Mouse (Mus musculus) lung, postnatal 0 days (tissue): Measurements from ENCODE around the gene Dusp11. TPM values are rescaled to one million over a fixed set of nuclear protein-coding genes. Genes with fewer than 3 reads are reported as not detected.
"Not testable (repeated sequence)": the region's sequence is repeated elsewhere in the genome, so short reads cannot be mapped to it uniquely, and the experiment has no call there.

Experiments used
- ATAC-seq: fragments of 200-750 bp; cut with Nextera tagmentation; 2 replicates; pipeline ENCODE4 v1.8.0; 2017; ENCODE audit warnings: moderate library complexity
- DNase-seq: peaks from one replicate; pipeline ENCODE4 v3.0.0-alpha.2; 2016; ENCODE audit warnings: low spot score
- H3K27ac ChIP-seq: fragments of 300-500 bp; sonication (generic); 2 replicates; pipeline ENCODE4 v1.5.1; 2014; ENCODE audit warnings: antibody characterized with exemption, mild to moderate bottlenecking, low read length, mixed read lengths
- H3K27me3 ChIP-seq: fragments of 300-500 bp; sonication (generic); replicated peaks from 2 replicates; pipeline ENCODE4 v1.6.1; 2014; ENCODE audit warnings: low read length, mixed read lengths; ENCODE audit not compliant: insufficient read depth
- H3K36me3 ChIP-seq: fragments of 300-500 bp; sonication (generic); 2 replicates; pipeline ENCODE4 v1.6.1; 2014; ENCODE audit warnings: low read length, mixed read lengths; ENCODE audit not compliant: insufficient read depth
- H3K4me1 ChIP-seq: fragments of 300-500 bp; sonication (generic); 2 replicates; pipeline ENCODE4 v1.6.1; 2014; ENCODE audit warnings: antibody characterized with exemption, low read depth, low read length, mixed read lengths; ENCODE audit not compliant: insufficient read depth
- H3K4me2 ChIP-seq: fragments of 300-500 bp; sonication (generic); replicated peaks from 2 replicates; pipeline ENCODE4 v1.6.1; 2014; ENCODE audit warnings: low read depth, mild to moderate bottlenecking, low read length, moderate library complexity, mixed read lengths
- H3K4me3 ChIP-seq: fragments of 300-500 bp; sonication (generic); 2 replicates; pipeline ENCODE4 v1.5.1; 2014; ENCODE audit warnings: low read depth, low read length
- H3K9ac ChIP-seq: fragments of 300-500 bp; sonication (generic); replicated peaks from 2 replicates; pipeline ENCODE4 v1.6.1; 2014; ENCODE audit warnings: low read depth, mild to moderate bottlenecking
- H3K9me3 ChIP-seq: fragments of 300-500 bp; sonication (generic); 2 replicates; pipeline ENCODE4 v1.6.1; 2016; ENCODE audit warnings: low read length, mixed read lengths
- CTCF ChIP-seq: IDR thresholded peaks from 2 replicates; pipeline ENCODE4 v1.5.1; 2016; ENCODE audit warnings: antibody characterized with exemption, mild to moderate bottlenecking
- EP300 ChIP-seq: IDR thresholded peaks from 2 replicates; pipeline ENCODE4 v1.6.1; 2016; ENCODE audit warnings: antibody characterized with exemption, mild to moderate bottlenecking, control low read depth
- WGBS: fragments of 180-500 bp; shearing (Covaris S2); extraction: QIAGEN DNeasy Blood & Tissue Kit; methylation state at CpG from one replicate; pipeline ENCODE4 v1.1.7; 2014; 5-methylcytosine and 5-hydroxymethylcytosine counted together
- polyA plus RNA-seq: library from polyadenylated mRNA; unstranded; fragments of >200 nt; fragmentation: Nextera tagmentation; extraction: Ambion mirVana; gene quantifications from 2 replicates; pipeline ENCODE4 v1.2.1, GENCODE M21; 2015

The Dusp11 gene
- polyA plus RNA-seq, 1 experiment from 2014 or later = 32.0 TPM

DNA sequence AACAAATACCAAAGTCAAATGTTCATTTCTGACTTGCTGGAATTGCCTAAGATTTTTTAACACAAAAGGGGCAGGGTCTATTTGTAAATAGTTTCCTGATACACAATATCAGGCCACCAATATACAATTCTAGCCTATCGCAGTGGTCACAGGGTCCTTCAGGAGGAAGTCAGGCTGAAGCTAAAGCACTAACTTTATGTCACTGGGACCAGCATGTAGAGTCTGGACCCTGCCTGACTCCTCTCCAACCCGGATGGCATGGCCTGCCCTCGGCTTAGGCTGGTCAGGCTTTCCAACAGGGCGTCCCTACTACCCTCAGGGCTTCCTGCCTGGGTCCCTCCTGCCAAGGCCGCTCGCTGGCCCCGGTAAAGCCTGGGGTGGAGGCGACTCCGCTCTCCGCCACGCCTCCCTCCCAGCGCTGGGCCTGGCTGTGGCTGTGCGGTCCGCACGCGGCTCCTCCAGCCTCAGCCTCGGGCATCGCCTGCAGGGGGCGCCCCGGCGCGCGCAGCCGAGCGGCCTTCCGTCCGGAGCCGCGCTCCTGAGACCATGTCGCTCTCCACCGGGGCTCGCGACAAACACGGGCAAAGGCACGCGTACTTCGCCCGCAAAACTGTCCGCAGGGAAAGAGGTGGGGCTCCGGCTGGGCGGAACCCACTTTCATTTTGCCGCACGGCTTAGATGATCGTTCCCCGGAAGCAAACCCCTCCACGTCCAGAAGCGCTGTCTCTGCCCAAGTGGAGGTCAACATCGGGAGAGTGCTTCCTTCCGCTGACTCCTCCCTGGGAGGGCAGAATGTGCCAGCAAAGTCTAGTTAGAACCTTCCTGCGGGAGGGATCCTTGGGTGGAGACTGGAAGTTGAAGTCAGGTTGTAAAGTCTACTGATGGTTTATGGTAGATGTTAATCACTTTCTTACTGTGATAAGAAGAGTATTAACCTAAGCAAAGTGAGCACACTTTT lies 24.7 kb downstream of the Dusp11 start:
- Histone ChIP-seq H3K4me2 (peak overlapping the region; percentile 53), H3K9ac (0 out of 2 replicates have a peak overlapping the region, but pooled peaks have one; percentile 1), H3K27ac (peak overlapping the region; percentile 73), H3K4me3 (peak overlapping the region; percentile 44)
- ATAC-seq (peak; percentile 97), DNase-seq (peak; percentile 96)
- H3K9me3 ChIP-seq, H3K4me1 ChIP-seq, H3K27me3 ChIP-seq, H3K36me3 ChIP-seq: not testable (repeated sequence)
- WGBS = 1% methylated on average over 37 of the region's 50 CpGs
- TF ChIP-seq CTCF = peak; percentile 76

DNA sequence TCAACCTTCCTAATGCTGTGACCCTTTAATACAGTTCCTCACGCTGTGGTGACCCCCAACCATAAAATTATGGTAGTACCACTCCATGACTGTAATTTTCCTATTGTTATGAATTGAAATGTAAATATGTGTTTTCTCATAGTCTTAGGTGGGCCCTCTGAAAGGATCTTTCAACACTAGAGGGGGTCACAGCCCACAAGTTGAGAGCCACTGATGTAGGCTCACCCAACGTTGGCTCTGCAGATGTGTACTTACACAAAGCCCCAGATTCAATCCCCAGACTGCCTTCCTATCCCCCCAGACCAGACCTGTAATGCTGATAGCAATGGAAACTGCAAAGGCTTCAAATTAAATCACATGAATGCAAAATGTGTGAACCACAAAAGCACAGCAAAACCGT lies 25.8 kb downstream of the Dusp11 start:
- no peaks in the 10 kb centered on the region for H3K36me3 ChIP-seq
- no peak overlapping the region for H3K27ac ChIP-seq
- no peak overlapping the region for H3K9ac ChIP-seq
- no peaks in the 10 kb centered on the region for H3K9me3 ChIP-seq
- no peak for DNase-seq
- 58% methylated on average over 3 of the region's 3 CpGs for WGBS
- no peaks in the 10 kb centered on the region for H3K27me3 ChIP-seq
- TF ChIP-seq CTCF (peak; percentile 42), EP300 (no peak)
- no peaks in the 10 kb centered on the region; the same call in 1 of the 2 replicates for H3K4me1 ChIP-seq
- ATAC-seq = no peak
- no peak overlapping the region for H3K4me3 ChIP-seq
- no peak overlapping the region for H3K4me2 ChIP-seq

DNA sequence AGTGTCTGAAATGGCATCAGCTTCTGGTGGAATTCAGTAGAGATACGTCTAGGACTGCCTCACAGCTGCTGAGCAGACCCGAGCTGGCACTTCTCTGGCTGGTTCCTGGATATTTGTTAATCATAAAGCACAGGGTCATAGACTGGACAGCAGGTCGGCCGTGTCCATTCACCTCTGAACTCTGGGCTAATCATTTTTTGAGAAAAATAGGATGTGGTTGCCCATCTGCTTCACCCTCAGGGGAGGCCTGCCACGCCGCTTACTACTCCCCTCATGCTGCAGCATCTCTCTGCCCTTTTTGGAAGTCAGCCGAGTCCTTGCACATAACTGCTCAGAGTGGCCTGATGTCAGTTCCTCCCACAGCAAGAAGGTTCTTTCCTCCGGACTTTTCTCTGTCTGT lies 27.4 kb downstream of the Dusp11 start:
- Histone ChIP-seq H3K4me2 (no peak overlapping the region), H3K27me3 (no peaks in the 10 kb centered on the region), H3K27ac (no peak overlapping the region), H3K4me3 (no peak overlapping the region), H3K4me1 (no peaks in the 10 kb centered on the region; the same call in 1 of the 2 replicates), H3K36me3 (0 out of 2 replicates have a peak, but pooled peaks cover 2% of the 10 kb centered on the region), H3K9me3 (no peaks in the 10 kb centered on the region), H3K9ac (no peak overlapping the region)
- DNase-seq (no peak), ATAC-seq (no peak)
- TF ChIP-seq CTCF = no peak
- no peak for TF ChIP-seq EP300
- 85% methylated on average over 8 of the region's 8 CpGs for WGBS

DNA sequence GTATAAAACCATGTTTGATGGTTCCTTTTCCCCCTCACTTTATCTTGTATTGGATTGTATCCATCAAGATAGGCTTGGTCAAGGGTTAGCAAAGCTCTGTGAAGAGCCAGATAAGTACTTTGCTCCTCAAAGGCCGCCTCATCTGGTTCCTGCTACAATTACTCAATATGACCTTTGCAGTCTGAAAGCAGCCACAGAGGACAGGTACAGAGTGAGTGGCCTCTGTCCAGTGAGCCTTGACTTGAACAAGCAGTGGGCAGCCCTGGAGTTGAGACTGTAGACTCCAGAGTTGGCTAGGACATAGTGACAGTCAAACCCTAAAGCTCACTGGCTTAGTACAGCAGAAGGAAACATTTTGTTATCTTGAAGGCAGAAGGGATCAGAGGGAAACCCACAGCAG lies 32.2 kb downstream of the Dusp11 start:
- Histone ChIP-seq H3K4me1 (no peaks in the 10 kb centered on the region), H3K9ac (no peak overlapping the region), H3K27me3 (no peaks in the 10 kb centered on the region), H3K4me3 (no peak overlapping the region), H3K36me3 (peaks cover 12% of the 10 kb centered on the region; the same call in 1 of the 2 replicates), H3K4me2 (no peak overlapping the region), H3K9me3 (no peaks in the 10 kb centered on the region), H3K27ac (no peak overlapping the region)
- ATAC-seq (no peak), DNase-seq (no peak)
- 41% methylated on average over 1 of the region's 1 CpGs for WGBS
- TF ChIP-seq CTCF = no peak
- TF ChIP-seq EP300 = no peak

DNA sequence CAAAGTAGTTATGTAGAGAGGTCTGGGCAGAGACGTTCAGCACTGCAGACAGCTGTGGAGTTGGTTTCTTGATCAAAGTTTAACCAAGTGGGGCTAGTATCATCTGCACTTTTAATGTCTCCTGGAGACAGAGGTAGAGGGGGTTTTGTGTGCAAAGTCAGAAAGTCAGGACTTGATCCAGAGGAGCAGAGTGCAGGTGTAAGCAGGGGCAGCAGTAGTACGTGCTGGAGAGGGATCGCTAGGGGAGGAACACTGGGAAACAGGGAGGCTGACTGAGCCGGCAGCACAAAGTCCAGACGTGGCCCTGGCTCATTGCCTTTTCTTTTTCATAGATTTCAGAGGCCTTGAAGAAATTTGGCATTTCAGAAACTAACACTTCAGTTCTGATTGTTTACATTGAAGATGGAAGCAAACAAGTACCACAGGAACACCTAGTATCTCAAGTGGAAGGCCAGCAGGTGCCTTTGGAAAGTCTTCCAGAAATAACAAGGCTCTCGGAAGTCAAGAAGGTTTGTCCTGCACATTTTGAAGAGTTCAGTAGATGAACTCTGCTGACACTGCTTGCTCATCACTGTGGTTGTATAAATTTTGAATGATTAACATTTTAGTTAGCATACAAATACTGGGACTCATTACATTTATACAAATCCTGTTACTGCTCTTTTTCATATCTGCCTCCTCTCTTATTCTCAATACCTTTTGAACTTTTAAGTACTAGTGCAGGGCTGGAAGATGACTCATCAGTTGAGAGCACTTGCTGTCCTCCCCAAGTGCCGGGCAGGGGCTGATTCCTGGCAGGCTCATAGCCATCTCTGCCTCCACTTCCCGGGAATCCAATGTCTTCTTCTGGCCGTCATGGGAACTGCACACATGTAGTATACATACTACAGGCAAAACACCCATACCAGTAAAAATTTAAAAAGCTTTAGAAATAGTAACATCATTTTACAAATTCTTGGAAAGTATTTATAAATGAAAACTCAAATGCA lies 33.7 kb downstream of the Dusp11 start:
- no peaks in the 10 kb centered on the region for H3K9me3 ChIP-seq
- DNase-seq (no peak), ATAC-seq (no peak)
- H3K9ac ChIP-seq = no peak overlapping the region
- no peak overlapping the region for H3K4me2 ChIP-seq
- H3K36me3 ChIP-seq = peaks cover 12% of the 10 kb centered on the region; the same call in 1 of the 2 replicates
- no peaks in the 10 kb centered on the region for H3K4me1 ChIP-seq
- 70% methylated on average over 9 of the region's 9 CpGs for WGBS
- H3K27ac ChIP-seq = no peak overlapping the region
- H3K27me3 ChIP-seq = no peaks in the 10 kb centered on the region
- no peak for TF ChIP-seq CTCF
- TF ChIP-seq EP300 = no peak
- no peak overlapping the region for H3K4me3 ChIP-seq

DNA sequence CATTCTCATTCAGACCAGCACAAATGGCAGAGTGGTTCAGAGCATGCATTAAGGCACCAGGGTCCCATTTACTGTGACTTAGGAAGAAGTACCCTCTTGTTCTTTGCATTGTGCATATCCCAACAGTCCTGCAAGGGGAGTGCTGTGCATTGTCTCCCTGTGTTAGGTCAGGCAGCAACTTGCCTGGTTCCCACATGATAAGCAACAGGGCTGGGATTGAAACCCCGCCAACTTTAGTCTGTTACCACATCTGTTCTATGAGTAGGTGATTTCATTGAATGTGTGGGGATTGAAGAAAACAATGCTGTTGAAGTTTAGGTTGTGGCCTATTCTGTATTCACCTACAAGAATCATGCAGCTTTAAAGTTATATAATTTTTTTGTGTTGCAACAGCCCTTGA lies 34.8 kb downstream of the Dusp11 start:
- TF ChIP-seq CTCF = no peak
- no peak for TF ChIP-seq EP300
- H3K36me3 ChIP-seq = peaks cover 12% of the 10 kb centered on the region; the same call in 1 of the 2 replicates
- no peak overlapping the region for H3K4me2 ChIP-seq
- no peaks in the 10 kb centered on the region for H3K9me3 ChIP-seq
- H3K27me3 ChIP-seq = no peaks in the 10 kb centered on the region
- H3K9ac ChIP-seq = no peak overlapping the region
- WGBS = 93% methylated on average over 1 of the region's 1 CpGs
- no peak overlapping the region for H3K27ac ChIP-seq
- DNase-seq = no peak
- no peak for ATAC-seq
- no peaks in the 10 kb centered on the region for H3K4me1 ChIP-seq
- no peak overlapping the region for H3K4me3 ChIP-seq
